In genomic region chr11:60787595-60787994, GRCm38 (mm10) we compare ENCODE assay signal across 13 mouse cellular contexts. TPM values are rescaled to one million over a fixed set of nuclear protein-coding genes. Genes with fewer than 3 reads are reported as not detected.
DNase-seq lines count a peak whose midpoint lies in the region; ATAC-seq and TF ChIP-seq lines count a peak whose summit lies in the region.
"Had no signal": no experiment of that assay in that cellular context is flagged by ENCODE, and none has a peak within 500 bp of the region (broad histone marks: within the 10 kb centered on the region; RNA-seq: fewer than 3 reads in every experiment).

No protein-coding gene starts in this region.

- H3K36me3 ChIP-seq in limb, embryonic 14.5 days (ENCODE audit: control insufficient read depth, insufficient read depth, low read length), result peaks cover 76% of the 10 kb centered on the region
- peaks cover 49% of the 10 kb centered on the region for H3K36me3 ChIP-seq in forebrain, postnatal 0 days (ENCODE audit: insufficient read depth)
- peaks cover 66% of the 10 kb centered on the region for H3K36me3 ChIP-seq in kidney, embryonic 16.5 days (ENCODE audit: insufficient read depth, low read length)

- TF ChIP-seq POLR2A in limb, embryonic 14.5 days (IDR thresholded peaks at IDR 0.05; ENCODE audit: borderline replicate concordance, extremely low read depth, insufficient read depth, insufficient read length), result no peak

- no peak overlapping the region for H3K4me2 ChIP-seq in limb, embryonic 14.5 days (replicated peaks; ENCODE audit: low read depth, low read length, severe bottlenecking)
- no peak overlapping the region for H3K4me2 ChIP-seq in forebrain, postnatal 0 days (ENCODE audit: low read depth)
- no peak overlapping the region for H3K4me2 ChIP-seq in kidney, embryonic 16.5 days (replicated peaks; ENCODE audit: low read depth, low read length)
- H3K4me2 ChIP-seq: hindbrain, embryonic 15.5 days; midbrain, embryonic 11.5 days had no signal

- H3K4me3 ChIP-seq in layer of hippocampus, adult 2 months, result no peak overlapping the region
- H3K4me3 ChIP-seq in limb, embryonic 14.5 days (replicated peaks; ENCODE audit: low read length), result no peak overlapping the region
- H3K4me3 ChIP-seq in forebrain, postnatal 0 days (ENCODE audit: low read depth, low read length), result no peak overlapping the region
- no peak overlapping the region for H3K4me3 ChIP-seq in kidney, embryonic 16.5 days (ENCODE audit: low read length)
- H3K4me3 ChIP-seq: hindbrain, embryonic 15.5 days had no signal

- no peaks in the 10 kb centered on the region for H3K4me1 ChIP-seq in limb, embryonic 14.5 days (ENCODE audit: control insufficient read depth, insufficient read depth, low read length)
- no peaks in the 10 kb centered on the region for H3K4me1 ChIP-seq in forebrain, postnatal 0 days (ENCODE audit: insufficient read depth)
- no peaks in the 10 kb centered on the region for H3K4me1 ChIP-seq in kidney, embryonic 16.5 days (ENCODE audit: insufficient read depth, low read length)

- 46% methylated on average over 1 of the region's 1 CpGs for WGBS in limb, embryonic 14.5 days
- 50% methylated on average over 1 of the region's 1 CpGs for WGBS in forebrain, postnatal 0 days
- WGBS in kidney, embryonic 16.5 days, result 57% methylated on average over 1 of the region's 1 CpGs

- no peaks in the 10 kb centered on the region for H3K9me3 ChIP-seq in limb, embryonic 14.5 days (ENCODE audit: control insufficient read depth, low read length)
- no peaks in the 10 kb centered on the region for H3K9me3 ChIP-seq in forebrain, postnatal 0 days (ENCODE audit: low read length)
- H3K9me3 ChIP-seq in kidney, embryonic 16.5 days (ENCODE audit: low read length), result no peaks in the 10 kb centered on the region
- H3K9me3 ChIP-seq: hindbrain, embryonic 15.5 days had no signal

- intact Hi-C loops in gastrocnemius, postnatal 36 days (cut with DNase I), result no loop called here

- no peak for DNase-seq in layer of hippocampus, adult 2 months (ENCODE audit: low spot score in 2 of 2)
- no peak for DNase-seq in layer of hippocampus, adult 9-10 months (ENCODE audit: low spot score)
- peak; percentile 26 to 35 for DNase-seq in gastrocnemius, postnatal 36 days
- DNase-seq in limb, embryonic 14.5 days (ENCODE audit: low spot score), result peak; percentile 49
- no peak for DNase-seq in frontal cortex, adult 2 months (ENCODE audit: extremely low spot score in 1 of 2, low spot score in 1 of 2)
- no peak for DNase-seq in forebrain, postnatal 0 days
- DNase-seq: adrenal gland, postnatal 36 days; cerebellum, adult 9-10 months; kidney, adult 9 months had no signal

- no peaks in the 10 kb centered on the region for H3K27me3 ChIP-seq in limb, embryonic 14.5 days (ENCODE audit: control insufficient read depth, insufficient read depth, low read length)
- no peaks in the 10 kb centered on the region for H3K27me3 ChIP-seq in forebrain, postnatal 0 days (ENCODE audit: insufficient read depth, low read length)
- H3K27me3 ChIP-seq in kidney, embryonic 16.5 days (ENCODE audit: insufficient read depth, low read length), result no peaks in the 10 kb centered on the region
- H3K27me3 ChIP-seq: hindbrain, embryonic 15.5 days had no signal

- peak; percentile 72 for ATAC-seq in common myeloid progenitor, adult 5-6 weeks (replicated peaks; ENCODE audit: low read depth, poor library complexity, severe bottlenecking)
- peak; percentile 32; the same call in 1 of the 2 replicates for ATAC-seq in limb, embryonic 14.5 days (ENCODE audit: low FRiP score, low read depth)
- no peak for ATAC-seq in forebrain, postnatal 0 days
- no peak for ATAC-seq in kidney, embryonic 16.5 days (ENCODE audit: low FRiP score, low TSS enrichment)

- no peak overlapping the region for H3K9ac ChIP-seq in limb, embryonic 14.5 days (ENCODE audit: low read depth, low read length, severe bottlenecking)
- no peak overlapping the region for H3K9ac ChIP-seq in forebrain, postnatal 0 days
- H3K9ac ChIP-seq in kidney, embryonic 16.5 days (replicated peaks; ENCODE audit: low read length), result no peak overlapping the region
- H3K9ac ChIP-seq: hindbrain, embryonic 15.5 days had no signal

- TF ChIP-seq CTCF in layer of hippocampus, adult 2 months (conservative IDR thresholded peaks at IDR 0.05), result no peak
- no peak for TF ChIP-seq CTCF in forebrain, postnatal 0 days (IDR thresholded peaks at IDR 0.05; ENCODE audit: low read depth)

- peak overlapping the region; percentile 37 for H3K27ac ChIP-seq in layer of hippocampus, adult 2 months
- no peak overlapping the region for H3K27ac ChIP-seq in limb, embryonic 14.5 days (replicated peaks; ENCODE audit: low read depth, low read length)
- H3K27ac ChIP-seq in forebrain, postnatal 0 days (ENCODE audit: low read depth, low read length), result no peak overlapping the region
- H3K27ac ChIP-seq in kidney, embryonic 16.5 days (ENCODE audit: low read length), result no peak overlapping the region
- H3K27ac ChIP-seq: hindbrain, embryonic 15.5 days had no signal

RNA-seq across cellular contexts. Expression of gene Smcr8, which starts 10.3 kb away (rescaled TPM):
- 10 to 100 TPM; 32.3 to 34.3 TPM for total RNA-seq in layer of hippocampus, adult 2 months (2021)
- 15.3 and 21.3 TPM in 2 replicates for total RNA-seq in common myeloid progenitor, adult 5-6 weeks (2017)
- 10 to 100 TPM; 12.6 to 19.2 TPM for total RNA-seq in gastrocnemius, postnatal 36 days (2021)
- polyA plus RNA-seq in limb, embryonic 14.5 days (2012; rRNA removed), result 8.8 and 9.0 TPM in 2 replicates
- 7.5 and 7.6 TPM in 2 replicates for polyA plus RNA-seq in limb, embryonic 14.5 days (2014; fragmentation: Nextera tagmentation; extraction: Ambion mirVana)
- polyA plus RNA-seq in frontal cortex, adult 2 months (2012; rRNA removed), result 10.7 and 12.3 TPM in 2 replicates
- 11.4 and 15.4 TPM in 2 replicates for total RNA-seq in forebrain, postnatal 0 days (2014; rRNA removed)
- 2.6 and 3.2 TPM in 2 replicates for polyA plus RNA-seq in forebrain, postnatal 0 days (2015; fragmentation: Nextera tagmentation; extraction: Ambion mirVana)
- 6.6 and 7.6 TPM in 2 replicates for polyA plus RNA-seq in kidney, embryonic 16.5 days (2015; fragmentation: Nextera tagmentation; extraction: Ambion mirVana)

RNA-seq across cellular contexts. Expression of gene Top3a, which starts 10.4 kb away (rescaled TPM):
- 1 to 10 TPM; 6.6 to 8.5 TPM for total RNA-seq in layer of hippocampus, adult 2 months (2021)
- total RNA-seq in common myeloid progenitor, adult 5-6 weeks (2017), result 19.3 and 29.9 TPM in 2 replicates
- 1 to 10 TPM; 3.2 to 4.5 TPM for total RNA-seq in gastrocnemius, postnatal 36 days (2021)
- polyA plus RNA-seq in limb, embryonic 14.5 days (2012; rRNA removed), result 16.9 and 17.5 TPM in 2 replicates
- 14.3 and 16.2 TPM in 2 replicates for polyA plus RNA-seq in limb, embryonic 14.5 days (2014; fragmentation: Nextera tagmentation; extraction: Ambion mirVana)
- 6.0 and 6.1 TPM in 2 replicates for polyA plus RNA-seq in frontal cortex, adult 2 months (2012; rRNA removed)
- total RNA-seq in forebrain, postnatal 0 days (2014; rRNA removed), result 9.2 and 11.5 TPM in 2 replicates
- polyA plus RNA-seq in forebrain, postnatal 0 days (2015; fragmentation: Nextera tagmentation; extraction: Ambion mirVana), result 2.8 and 3.9 TPM in 2 replicates
- 17.1 and 19.6 TPM in 2 replicates for polyA plus RNA-seq in kidney, embryonic 16.5 days (2015; fragmentation: Nextera tagmentation; extraction: Ambion mirVana)

RNA-seq across cellular contexts. Expression of gene Shmt1, which starts 23.9 kb away (rescaled TPM):
- 1 to 10 TPM; 8.6 to 9.6 TPM for total RNA-seq in layer of hippocampus, adult 2 months (2021)
- 71.9 and 77.1 TPM in 2 replicates for total RNA-seq in common myeloid progenitor, adult 5-6 weeks (2017)
- total RNA-seq in gastrocnemius, postnatal 36 days (2021), result 10 to 100 TPM; 12.9 to 13.6 TPM
- 26.4 and 30.4 TPM in 2 replicates for polyA plus RNA-seq in limb, embryonic 14.5 days (2012; rRNA removed)
- 33.8 and 35.9 TPM in 2 replicates for polyA plus RNA-seq in limb, embryonic 14.5 days (2014; fragmentation: Nextera tagmentation; extraction: Ambion mirVana)
- polyA plus RNA-seq in frontal cortex, adult 2 months (2012; rRNA removed), result 2.0 and 2.2 TPM in 2 replicates
- total RNA-seq in forebrain, postnatal 0 days (2014; rRNA removed), result 6.0 and 6.4 TPM in 2 replicates
- 7.5 and 7.7 TPM in 2 replicates for polyA plus RNA-seq in forebrain, postnatal 0 days (2015; fragmentation: Nextera tagmentation; extraction: Ambion mirVana)
- 79.4 and 84.6 TPM in 2 replicates for polyA plus RNA-seq in kidney, embryonic 16.5 days (2015; fragmentation: Nextera tagmentation; extraction: Ambion mirVana)

RNA-seq across cellular contexts. Expression of gene Dhrs7b, which starts 42.8 kb away (rescaled TPM):
- total RNA-seq in layer of hippocampus, adult 2 months (2021), result 10 to 100 TPM; 28.3 to 29.4 TPM
- total RNA-seq in common myeloid progenitor, adult 5-6 weeks (2017), result 10.7 and 14.1 TPM in 2 replicates
- 10 to 100 TPM; 19.1 to 21.1 TPM for total RNA-seq in gastrocnemius, postnatal 36 days (2021)
- polyA plus RNA-seq in limb, embryonic 14.5 days (2012; rRNA removed), result 17.3 and 18.7 TPM in 2 replicates
- polyA plus RNA-seq in limb, embryonic 14.5 days (2014; fragmentation: Nextera tagmentation; extraction: Ambion mirVana), result 30.4 and 32.4 TPM in 2 replicates
- 19.3 and 19.9 TPM in 2 replicates for polyA plus RNA-seq in frontal cortex, adult 2 months (2012; rRNA removed)
- total RNA-seq in forebrain, postnatal 0 days (2014; rRNA removed), result 29.1 and 38.2 TPM in 2 replicates
- polyA plus RNA-seq in forebrain, postnatal 0 days (2015; fragmentation: Nextera tagmentation; extraction: Ambion mirVana), result 30.9 and 34.6 TPM in 2 replicates
- 41.7 and 42.8 TPM in 2 replicates for polyA plus RNA-seq in kidney, embryonic 16.5 days (2015; fragmentation: Nextera tagmentation; extraction: Ambion mirVana)

RNA-seq across cellular contexts. Expression of gene Mief2, which starts 59.4 kb away (rescaled TPM):
- 10 to 100 TPM; 21.2 to 25.0 TPM for total RNA-seq in layer of hippocampus, adult 2 months (2021)
- 3.5 TPM in 2 replicates for total RNA-seq in common myeloid progenitor, adult 5-6 weeks (2017)
- total RNA-seq in gastrocnemius, postnatal 36 days (2021), result 10 to 100 TPM; 70.1 to 91.0 TPM
- 18.9 and 22.2 TPM in 2 replicates for polyA plus RNA-seq in limb, embryonic 14.5 days (2012; rRNA removed)
- polyA plus RNA-seq in limb, embryonic 14.5 days (2014; fragmentation: Nextera tagmentation; extraction: Ambion mirVana), result 14.7 and 17.9 TPM in 2 replicates
- 20.1 and 24.1 TPM in 2 replicates for polyA plus RNA-seq in frontal cortex, adult 2 months (2012; rRNA removed)
- total RNA-seq in forebrain, postnatal 0 days (2014; rRNA removed), result 35.7 and 40.4 TPM in 2 replicates
- polyA plus RNA-seq in forebrain, postnatal 0 days (2015; fragmentation: Nextera tagmentation; extraction: Ambion mirVana), result 25.4 and 26.5 TPM in 2 replicates
- 16.2 and 17.2 TPM in 2 replicates for polyA plus RNA-seq in kidney, embryonic 16.5 days (2015; fragmentation: Nextera tagmentation; extraction: Ambion mirVana)

Comparison
In these comparisons a context has a peak if more than half of its experiments do, and no peak if none do; other contexts are left out.
1. DNase-seq: peak in gastrocnemius, postnatal 36 days (2 of 2) and limb, embryonic 14.5 days (single experiment); none in layer of hippocampus, adult 2 months (0 of 2), layer of hippocampus, adult 9-10 months (single experiment), frontal cortex, adult 2 months (0 of 2) and forebrain, postnatal 0 days (single experiment).
2. ATAC-seq: peak in common myeloid progenitor, adult 5-6 weeks (single experiment) and limb, embryonic 14.5 days (single experiment); none in forebrain, postnatal 0 days (single experiment) and kidney, embryonic 16.5 days (single experiment).